Mouse (Mus musculus) megakaryocyte, embryonic 14.5 days (primary cell): Measurements from ENCODE around the gene Ugt1a1.
"Not testable (repeated sequence)": the region's sequence is repeated elsewhere in the genome, so short reads cannot be mapped to it uniquely, and the experiment has no call there.

Experiments used
- FLI1 ChIP-seq: IDR thresholded peaks from 2 replicates; pipeline ENCODE4 v1.6.1; 2012; ENCODE audit warnings: low read length, inconsistent platforms, mixed read lengths
- GATA1 ChIP-seq: IDR thresholded peaks from 3 replicates; pipeline ENCODE4 v1.6.1; 2012; ENCODE audit warnings: mixed read lengths, low read length, inconsistent platforms, borderline replicate concordance

- not testable (repeated sequence) for TF ChIP-seq GATA1, FLI1
Observed at GRCm38 (mm10) chr1:88225301-88225700, 13.5 kb downstream of the Ugt1a1 start.
